Mouse (Mus musculus) testis, postnatal 14 days (tissue): Measurements from ENCODE around the gene Gm9780.
A peak's percentile ranks its signal among the peaks of the same experiment; 100 is the strongest.
"Not testable (repeated sequence)": the region's sequence is repeated elsewhere in the genome, so short reads cannot be mapped to it uniquely, and the experiment has no call there.

Source experiments
- DNase-seq: peaks from one replicate; pipeline ENCODE4 v3.0.0; 2021; ENCODE audit warnings: low spot score

The Gm9780 gene

DNA sequence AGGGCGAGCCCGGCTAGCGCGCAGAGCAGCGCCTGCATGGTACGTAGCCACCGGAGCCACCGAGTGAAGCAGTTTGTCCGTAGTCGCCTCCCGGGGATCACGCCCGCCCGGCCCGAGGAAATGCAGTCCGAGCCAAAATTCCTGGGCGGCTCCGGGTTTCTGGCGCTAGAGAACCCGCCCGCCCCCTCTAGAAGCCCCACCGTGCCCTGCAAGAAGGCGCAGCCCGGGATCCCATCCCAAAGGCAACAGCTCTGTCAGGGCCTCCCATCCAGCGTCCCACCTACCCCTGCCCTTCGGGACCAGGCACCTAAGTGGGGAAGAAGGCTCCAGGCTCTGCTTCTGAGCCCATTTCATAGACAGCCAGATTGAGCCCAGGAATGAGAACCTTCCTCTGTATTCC, at the start of gene Gm9780:
TSS of gene Gm9780 (minus strand) at position 101 of the 400 bp plus-strand sequence.
- DNase-seq: not testable (repeated sequence)

GRCm38 (mm10) chr14:26081997-26082396, 39.5 kb upstream of the Gm9780 start, which contains the start of gene Cphx3:
Cphx3 (plus strand) TSS chr14:26082297.
- DNase-seq: not testable (repeated sequence)

- DNase-seq: not testable (repeated sequence)
These were observed 38.7 kb upstream of the Gm9780 start, which contains the start of gene Cphx2 for GRCm38 (mm10) chr14:26081216-26081615. Cphx2 (plus strand) TSS chr14:26081516.

DNA sequence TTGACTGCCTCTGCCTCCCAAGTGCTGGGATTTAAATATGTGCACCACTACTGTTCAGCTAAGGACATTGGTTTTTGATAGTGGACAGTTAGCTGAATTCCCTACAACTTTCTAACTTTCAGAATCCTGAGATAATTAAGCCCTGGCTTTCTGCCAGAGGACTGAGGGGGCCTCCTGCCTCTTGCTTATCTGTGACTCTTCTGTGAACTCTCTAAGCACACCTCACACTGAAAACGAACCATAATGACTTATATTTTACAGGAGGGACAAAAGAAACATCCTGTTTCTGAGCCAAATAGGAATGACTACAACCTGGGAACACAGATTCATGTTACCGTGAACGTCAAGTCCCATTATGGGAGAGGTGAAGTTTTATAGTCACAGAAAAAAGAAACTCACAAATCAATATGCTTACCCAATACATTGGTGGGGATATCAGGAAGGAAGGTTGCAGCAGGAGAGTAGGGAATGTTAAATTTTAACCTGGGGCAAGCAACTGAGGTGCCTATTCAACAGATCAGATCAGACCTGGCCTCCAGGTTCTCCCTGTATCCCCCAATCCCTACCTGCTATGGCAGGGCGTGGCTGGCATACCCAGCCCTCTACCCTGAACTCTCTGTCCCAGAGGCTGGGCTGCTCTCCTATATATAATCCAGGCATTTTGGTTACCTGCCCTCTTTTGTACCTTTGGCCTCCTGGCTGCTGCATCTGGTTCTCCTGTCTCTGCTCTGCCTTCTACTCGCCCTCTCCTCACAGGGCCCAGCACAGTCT, 34.3 kb upstream of the Gm9780 start:
- not testable (repeated sequence) for DNase-seq

DNA sequence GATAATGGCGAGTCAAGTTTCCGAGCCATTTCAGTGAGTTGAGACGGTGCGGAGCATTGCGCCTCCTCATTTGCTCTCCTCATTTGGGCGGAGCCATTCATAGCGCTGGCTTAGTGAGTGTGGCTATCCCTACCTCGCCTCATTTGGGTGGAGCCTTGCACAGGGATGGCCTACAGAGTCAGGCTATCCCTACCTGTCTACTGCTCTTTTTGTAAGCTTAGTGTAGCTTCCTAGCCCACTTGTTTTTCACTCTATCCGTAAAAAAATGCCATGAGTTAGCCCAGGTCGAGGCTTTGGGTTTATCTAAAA, 24.8 kb upstream of the Gm9780 start, which contains the start of gene Tmem254c:
TSS of gene Tmem254c (minus strand) at position 31 of the 309 bp plus-strand sequence.
- not testable (repeated sequence) for DNase-seq

- DNase-seq: not testable (repeated sequence)
These were observed 24.2 kb upstream of the Gm9780 start for GRCm38 (mm10) chr14:26066574-26067324.

- not testable (repeated sequence) for DNase-seq
These were observed 16.9 kb upstream of the Gm9780 start for GRCm38 (mm10) chr14:26059362-26059761.

GRCm38 (mm10) chr14:26058184-26058583, 15.7 kb upstream of the Gm9780 start:
- DNase-seq: not testable (repeated sequence)

- not testable (repeated sequence) for DNase-seq
These were observed 6.3 kb upstream of the Gm9780 start for GRCm38 (mm10) chr14:26048767-26049166.

- DNase-seq: not testable (repeated sequence)
These were observed 4.5 kb upstream of the Gm9780 start for GRCm38 (mm10) chr14:26047026-26047425.

DNA sequence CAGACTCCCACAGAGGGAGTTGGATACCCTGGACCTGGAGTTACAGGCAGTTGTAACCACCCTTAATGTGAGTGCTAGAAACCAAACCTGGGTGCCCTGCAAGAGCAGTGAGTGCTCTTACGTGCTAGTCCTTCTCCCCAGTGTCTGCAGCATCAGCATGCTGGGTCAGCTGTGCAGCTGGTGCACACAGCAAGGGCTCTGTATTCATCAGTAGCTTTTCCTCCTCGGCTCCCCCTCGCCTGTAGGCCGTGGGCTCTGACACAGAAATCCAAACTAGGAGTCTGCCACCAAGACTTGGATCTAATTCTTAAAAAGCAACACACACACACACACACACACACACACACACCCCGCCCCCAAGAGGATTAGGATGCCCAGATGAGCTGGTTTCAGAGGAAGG, 2.5 kb upstream of the Gm9780 start:
- DNase-seq: not testable (repeated sequence)

GRCm38 (mm10) chr14:26035439-26035838, 7.1 kb downstream of the Gm9780 start:
- DNase-seq: not testable (repeated sequence)

GRCm38 (mm10) chr14:26034364-26034763, 8.1 kb downstream of the Gm9780 start:
- not testable (repeated sequence) for DNase-seq

GRCm38 (mm10) chr14:26025653-26026052, 16.9 kb downstream of the Gm9780 start:
- not testable (repeated sequence) for DNase-seq

GRCm38 (mm10) chr14:26022831-26023230, 19.7 kb downstream of the Gm9780 start:
- not testable (repeated sequence) for DNase-seq

GRCm38 (mm10) chr14:26021555-26021954, 21.0 kb downstream of the Gm9780 start:
- not testable (repeated sequence) for DNase-seq

GRCm38 (mm10) chr14:26016414-26016813, 26.1 kb downstream of the Gm9780 start:
- not testable (repeated sequence) for DNase-seq

DNA sequence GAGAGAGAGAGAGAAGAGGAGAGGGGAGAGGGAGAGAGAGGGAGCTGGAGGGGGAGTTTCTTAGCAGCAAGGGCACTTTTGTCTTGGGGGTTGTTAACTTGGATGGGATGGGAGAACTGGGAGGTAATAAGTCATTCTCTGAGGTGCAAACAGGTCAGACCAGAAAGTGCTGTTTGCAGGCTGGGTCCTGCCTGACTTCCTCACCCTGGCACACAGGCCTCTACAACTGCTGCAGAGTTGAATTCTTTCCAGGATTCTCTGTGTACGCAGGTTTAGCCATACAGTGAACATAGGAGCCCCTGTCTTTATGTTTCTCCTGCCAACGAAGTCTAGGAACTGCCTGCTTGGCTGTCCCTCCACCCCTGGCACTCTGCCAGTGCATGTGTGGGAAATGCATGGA, 35.0 kb downstream of the Gm9780 start:
- not testable (repeated sequence) for DNase-seq

DNA sequence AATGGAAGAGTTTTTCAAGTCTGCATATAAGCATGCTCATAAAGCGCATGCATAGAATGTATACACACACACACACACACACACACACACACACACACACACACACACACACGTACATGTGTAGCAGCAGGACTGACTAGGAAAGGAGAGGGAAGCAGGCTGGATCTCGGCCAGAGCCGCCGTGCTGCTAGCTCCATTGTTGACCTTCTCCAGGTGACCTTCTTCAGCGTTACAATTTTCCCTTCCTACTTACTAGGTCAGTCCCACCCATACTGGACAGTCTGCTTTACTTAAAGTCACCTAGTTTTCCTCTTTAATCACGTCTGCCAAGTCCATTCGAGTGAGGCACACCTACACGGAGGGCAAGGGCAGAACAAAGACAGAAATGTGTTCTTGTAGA, 60.6 kb downstream of the Gm9780 start:
- DNase-seq: peak; percentile 2

DNA sequence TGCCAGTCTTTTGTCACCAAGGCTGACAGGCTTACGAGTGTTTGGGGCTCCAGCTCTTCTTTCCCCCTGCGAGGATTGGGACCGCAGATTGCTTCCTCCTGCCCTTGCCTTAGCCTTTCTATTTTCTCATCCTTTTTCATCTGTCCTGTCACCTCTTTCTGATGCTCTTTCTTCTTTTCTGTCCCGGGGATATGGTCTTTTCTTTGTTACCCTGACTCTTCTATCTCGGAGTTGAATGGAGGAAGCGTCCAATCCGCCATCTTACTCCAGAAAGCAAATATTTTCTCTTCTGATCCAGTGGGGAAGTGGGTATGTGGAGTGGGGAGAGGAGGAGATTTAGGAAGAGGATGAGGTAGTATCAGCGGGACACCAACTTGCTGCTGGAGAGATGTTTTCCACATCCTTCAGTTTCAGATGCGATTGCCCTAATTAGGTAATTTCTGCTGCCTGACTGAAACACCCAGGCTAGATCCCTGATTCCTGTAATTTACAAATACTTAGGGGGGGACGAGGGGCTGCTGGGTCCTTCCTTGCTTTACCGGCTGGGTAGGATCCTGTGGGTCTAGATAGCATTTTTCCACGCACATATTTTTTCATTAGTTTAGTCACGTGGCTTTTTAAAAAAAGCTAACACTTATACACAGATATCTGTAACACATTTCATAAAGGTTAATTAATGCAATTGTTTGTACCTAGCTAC, 63.1 kb downstream of the Gm9780 start:
- not testable (repeated sequence) for DNase-seq

DNA sequence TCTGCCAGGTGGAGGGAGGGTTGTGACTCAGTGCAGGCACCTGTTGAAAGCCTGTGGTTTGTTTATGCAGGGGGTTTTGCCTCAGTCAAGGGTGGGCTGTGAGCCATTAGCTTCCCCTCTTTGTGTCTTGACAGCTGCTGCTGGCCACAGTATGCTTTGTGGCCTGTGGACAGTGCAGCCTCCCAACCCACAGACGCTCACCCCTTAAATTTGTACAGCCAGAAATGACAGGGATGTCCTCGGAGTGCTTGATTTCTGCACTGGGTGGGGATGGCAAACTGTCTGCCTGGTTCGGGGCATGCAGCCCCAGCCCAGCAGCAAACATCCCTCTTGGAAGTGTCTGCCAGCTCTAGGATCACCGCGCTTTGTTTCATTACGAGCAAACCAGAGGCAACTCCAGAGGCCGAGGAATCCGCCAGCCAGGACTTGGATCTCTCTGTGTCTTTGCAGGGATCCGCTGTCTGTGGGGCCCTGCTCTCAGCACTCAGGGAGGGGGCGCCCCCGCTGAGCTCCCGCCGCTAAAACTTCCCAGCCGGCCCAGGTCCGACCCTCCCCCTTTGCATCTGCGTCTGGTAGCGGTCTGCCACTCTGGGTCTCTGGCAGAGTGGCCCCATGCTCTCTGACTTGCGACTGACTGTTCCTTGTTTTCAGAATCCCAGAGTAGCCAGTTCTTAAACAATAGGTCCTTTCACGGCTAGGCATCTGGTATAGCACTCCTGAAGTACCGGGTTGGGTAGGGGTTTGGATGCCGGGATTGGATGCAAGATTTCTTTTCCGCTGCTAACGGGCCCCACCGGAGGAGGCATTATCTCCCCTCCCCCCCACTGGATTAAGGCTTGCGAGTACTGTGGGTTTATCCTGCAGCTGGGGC, 63.9 kb downstream of the Gm9780 start, which contains the start of gene Duxbl1:
TSS of gene Duxbl1 (plus strand) at position 207 of the 871 bp plus-strand sequence.
- DNase-seq: not testable (repeated sequence)
